Comparison of ENCODE assay signal across 14 mouse cellular contexts in the genomic region with DNA sequence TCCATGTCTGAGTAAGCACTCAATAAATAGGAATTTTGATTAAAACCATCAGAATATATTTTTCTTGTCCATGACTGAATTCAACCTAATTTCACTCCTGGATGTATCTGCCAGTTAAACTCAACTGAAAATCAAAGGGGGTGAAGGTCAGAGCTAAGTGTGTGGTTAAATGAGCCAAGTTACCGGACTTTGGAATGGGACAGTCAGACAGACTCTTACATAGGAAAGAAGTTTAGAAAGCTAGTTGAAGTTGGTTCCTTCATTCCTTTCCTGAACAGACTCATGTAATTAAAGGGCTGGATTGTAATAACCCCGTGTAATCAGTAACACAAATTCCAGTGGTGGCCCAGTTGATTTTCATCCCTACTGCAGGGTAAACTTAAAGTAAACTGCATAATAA.
"Had no signal": no experiment of that assay in that cellular context is flagged by ENCODE, and none has a peak within 500 bp of the region (broad histone marks: within the 10 kb centered on the region; RNA-seq: fewer than 3 reads in every experiment).

No protein-coding gene starts in this region.

- H3K9ac ChIP-seq: liver, embryonic 13.5 days; liver, postnatal 0 days; lung, embryonic 15.5 days; midbrain, embryonic 12.5 days; neural tube, embryonic 13.5 days; stomach, embryonic 15.5 days had no signal

- H3K27me3 ChIP-seq: liver, embryonic 13.5 days; lung, embryonic 15.5 days; midbrain, embryonic 12.5 days; neural tube, embryonic 13.5 days; stomach, embryonic 15.5 days had no signal

- H3K4me3 ChIP-seq: left cerebral cortex, adult 2 months; limb, embryonic 10.5 days; liver, embryonic 13.5 days; lung, embryonic 15.5 days; midbrain, embryonic 12.5 days; neural tube, embryonic 13.5 days; stomach, embryonic 15.5 days had no signal

- H3K4me1 ChIP-seq: liver, embryonic 13.5 days; lung, embryonic 15.5 days; midbrain, embryonic 12.5 days; stomach, embryonic 15.5 days had no signal

- H3K27ac ChIP-seq: left cerebral cortex, adult 2 months; limb, embryonic 10.5 days; liver, embryonic 13.5 days; lung, embryonic 15.5 days; macrophage; midbrain, embryonic 12.5 days; stomach, embryonic 15.5 days had no signal

- H3K36me3 ChIP-seq: limb, embryonic 10.5 days; liver, embryonic 13.5 days; lung, embryonic 15.5 days; midbrain, embryonic 12.5 days; neural tube, embryonic 13.5 days; stomach, embryonic 15.5 days had no signal

- DNase-seq: liver, embryonic 13.5 days; liver, postnatal 0 days; lung, postnatal 14 days; retina, postnatal 1 day; right cerebral cortex, postnatal 4 days; spleen, adult 18-20 months; thymus, postnatal 36 days had no signal
